Mouse (Mus musculus) lung, postnatal 10 days (tissue): Measurements from ENCODE around the gene Adat1.

Experiments used
- DNase-seq: peaks from one replicate; pipeline ENCODE4 v3.0.0; 2021

Adat1 gene

GRCm38 (mm10) chr8:111992013-111992702 lies at the start of gene Adat1:
TSS of gene Adat1 (minus strand) at chr8:111992302.
- DNase-seq = peak; percentile 92

- DNase-seq = no peak
These were observed 45.4 kb upstream of the Adat1 start for GRCm38 (mm10) chr8:112037521-112037920.

GRCm38 (mm10) chr8:112034603-112035002 lies 42.5 kb upstream of the Adat1 start:
- peak; percentile 64 for DNase-seq

GRCm38 (mm10) chr8:112033071-112033470 lies 41.0 kb upstream of the Adat1 start:
- no peak for DNase-seq

GRCm38 (mm10) chr8:112030663-112031062 lies 38.6 kb upstream of the Adat1 start:
- peak; percentile 19 for DNase-seq

GRCm38 (mm10) chr8:112029455-112029854 lies 37.4 kb upstream of the Adat1 start:
- no peak for DNase-seq

GRCm38 (mm10) chr8:112014936-112015335 lies 22.8 kb upstream of the Adat1 start, which contains the start of gene Gm6793:
TSS of gene Gm6793 (minus strand) at chr8:112015036.
- no peak for DNase-seq

GRCm38 (mm10) chr8:112011816-112012242 lies 19.7 kb upstream of the Adat1 start:
- DNase-seq = peak; percentile 61

- peak; percentile 97 for DNase-seq
These were observed 19.1 kb upstream of the Adat1 start, which contains the start of the genes Kars and Terf2ip for GRCm38 (mm10) chr8:112010997-112011815. TSS of gene Kars (minus strand) at chr8:112011323. TSS of gene Terf2ip (plus strand) at chr8:112011398.

- DNase-seq = no peak
These were observed 17.5 kb upstream of the Adat1 start for GRCm38 (mm10) chr8:112009558-112009957.

- no peak for DNase-seq
These were observed 15.6 kb upstream of the Adat1 start for GRCm38 (mm10) chr8:112007669-112008068.

GRCm38 (mm10) chr8:112005601-112006000 lies 13.5 kb upstream of the Adat1 start:
- DNase-seq = no peak

- DNase-seq = peak; percentile 31
These were observed 12.7 kb upstream of the Adat1 start for GRCm38 (mm10) chr8:112004754-112005153.

GRCm38 (mm10) chr8:111992703-111993039 lies 569 bp upstream of the Adat1 start:
- no peak for DNase-seq

- DNase-seq = no peak
These were observed 824 bp downstream of the Adat1 start for GRCm38 (mm10) chr8:111991278-111991677.

- DNase-seq = peak; percentile 85
These were observed 2.2 kb downstream of the Adat1 start for GRCm38 (mm10) chr8:111989911-111990310.

GRCm38 (mm10) chr8:111984511-111984910 lies 7.6 kb downstream of the Adat1 start:
- no peak for DNase-seq

GRCm38 (mm10) chr8:111982116-111982515 lies 10.0 kb downstream of the Adat1 start:
- DNase-seq = peak; percentile 21

GRCm38 (mm10) chr8:111978147-111978546 lies 14.0 kb downstream of the Adat1 start:
- no peak for DNase-seq

GRCm38 (mm10) chr8:111976326-111976725 lies 15.8 kb downstream of the Adat1 start:
- no peak for DNase-seq

GRCm38 (mm10) chr8:111975706-111976105 lies 16.4 kb downstream of the Adat1 start:
- no peak for DNase-seq

- no peak for DNase-seq
These were observed 18.0 kb downstream of the Adat1 start for GRCm38 (mm10) chr8:111974138-111974537.

- no peak for DNase-seq
These were observed 23.1 kb downstream of the Adat1 start for GRCm38 (mm10) chr8:111968991-111969390.

GRCm38 (mm10) chr8:111968541-111968940 lies 23.6 kb downstream of the Adat1 start:
- DNase-seq = no peak
